Mouse (Mus musculus) intestine, postnatal 0 days (tissue): ENCODE measurements around the gene Cct3. TPM values are rescaled to one million over a fixed set of nuclear protein-coding genes. Genes with fewer than 3 reads are reported as not detected.
A peak's percentile ranks its signal among the peaks of the same experiment; 100 is the strongest.

Source experiments
- ATAC-seq: fragments of 200-750 bp; cut with Nextera tagmentation; 2 replicates; pipeline ENCODE4 v1.8.0; 2017; ENCODE audit warnings: mild to moderate bottlenecking, moderate TSS enrichment, moderate library complexity
- H3K27ac ChIP-seq: fragments of 300-500 bp; sonication (generic); 2 replicates; pipeline ENCODE4 v1.5.1; 2014; ENCODE audit warnings: mild to moderate bottlenecking, low read depth, low read length, moderate library complexity
- H3K27me3 ChIP-seq: fragments of 300-500 bp; sonication (generic); replicated peaks from 2 replicates; pipeline ENCODE4 v1.6.1; 2014; ENCODE audit warnings: low read length, mixed read lengths; ENCODE audit not compliant: control insufficient read depth, insufficient read depth
- H3K36me3 ChIP-seq: fragments of 300-500 bp; sonication (generic); 2 replicates; pipeline ENCODE4 v1.6.1; 2014; ENCODE audit warnings: mild to moderate bottlenecking, moderate library complexity; ENCODE audit not compliant: control insufficient read depth, insufficient read depth
- H3K4me1 ChIP-seq: fragments of 300-500 bp; sonication (generic); replicated peaks from 2 replicates; pipeline ENCODE4 v1.6.1; 2014; ENCODE audit warnings: antibody characterized with exemption, low read length, mixed read lengths; ENCODE audit not compliant: control insufficient read depth, insufficient read depth
- H3K4me2 ChIP-seq: fragments of 300-500 bp; sonication (generic); replicated peaks from 2 replicates; pipeline ENCODE4 v1.6.1; 2014; ENCODE audit warnings: low read depth, mild to moderate bottlenecking, moderate library complexity
- H3K4me3 ChIP-seq: fragments of 300-500 bp; sonication (generic); 2 replicates; pipeline ENCODE4 v1.5.1; 2014; ENCODE audit warnings: low read depth, low read length
- H3K9ac ChIP-seq: fragments of 300-500 bp; sonication (generic); 2 replicates; pipeline ENCODE4 v1.6.1; 2014; ENCODE audit warnings: mild to moderate bottlenecking, low read depth, low read length
- H3K9me3 ChIP-seq: fragments of 300-500 bp; sonication (generic); 2 replicates; pipeline ENCODE4 v1.6.1; 2016; ENCODE audit warnings: mixed run types; ENCODE audit not compliant: control insufficient read depth
- CTCF ChIP-seq: sonication (generic); IDR thresholded peaks from 2 replicates; pipeline ENCODE4 v1.5.1; 2016; ENCODE audit warnings: low read depth, mild to moderate bottlenecking, control low read depth, antibody characterized with exemption, moderate library complexity
- WGBS: fragments of 180-500 bp; shearing (Covaris S2); extraction: QIAGEN DNeasy Blood & Tissue Kit; methylation state at CpG from one replicate; pipeline ENCODE4 v1.1.7; 2014; 5-methylcytosine and 5-hydroxymethylcytosine counted together
- polyA plus RNA-seq: library from polyadenylated mRNA; unstranded; fragments of >200 nt; fragmentation: Nextera tagmentation; extraction: Ambion mirVana; gene quantifications from 2 replicates; pipeline ENCODE4 v1.2.1, GENCODE M21; 2015

Cct3 gene
- polyA plus RNA-seq, 1 experiment from 2014 or later: 175 TPM

DNA sequence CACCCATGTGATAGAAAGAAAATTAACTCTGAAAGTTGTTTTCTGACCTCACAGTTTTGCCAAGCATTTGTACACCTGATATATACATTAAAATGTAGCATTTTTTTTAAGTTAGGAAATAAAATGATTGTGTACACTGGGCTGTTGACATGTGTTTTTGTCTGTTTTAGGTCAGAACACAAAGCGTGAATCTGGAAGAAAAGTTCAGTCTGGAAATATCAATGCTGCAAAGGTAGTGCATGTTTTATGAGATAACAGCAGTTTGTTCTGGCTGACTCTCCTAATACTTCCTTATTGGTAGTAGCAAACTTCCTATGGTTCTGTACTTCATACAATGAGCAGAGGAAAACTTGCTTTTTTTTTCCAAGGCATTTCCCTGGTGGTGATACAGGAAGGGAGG lies 2.3 kb downstream of the Cct3 start:
- no peak for ATAC-seq
- no peaks in the 10 kb centered on the region for H3K27me3 ChIP-seq
- TF ChIP-seq CTCF: no peak
- peaks cover 48% of the 10 kb centered on the region for H3K36me3 ChIP-seq
- WGBS: 39% methylated on average over 1 of the region's 1 CpGs
- H3K9me3 ChIP-seq: no peaks in the 10 kb centered on the region
- H3K4me1 ChIP-seq: peaks cover 8% of the 10 kb centered on the region
- no peak overlapping the region for H3K4me2 ChIP-seq
- no peak overlapping the region for H3K27ac ChIP-seq
- no peak overlapping the region for H3K4me3 ChIP-seq
- H3K9ac ChIP-seq: no peak overlapping the region

DNA sequence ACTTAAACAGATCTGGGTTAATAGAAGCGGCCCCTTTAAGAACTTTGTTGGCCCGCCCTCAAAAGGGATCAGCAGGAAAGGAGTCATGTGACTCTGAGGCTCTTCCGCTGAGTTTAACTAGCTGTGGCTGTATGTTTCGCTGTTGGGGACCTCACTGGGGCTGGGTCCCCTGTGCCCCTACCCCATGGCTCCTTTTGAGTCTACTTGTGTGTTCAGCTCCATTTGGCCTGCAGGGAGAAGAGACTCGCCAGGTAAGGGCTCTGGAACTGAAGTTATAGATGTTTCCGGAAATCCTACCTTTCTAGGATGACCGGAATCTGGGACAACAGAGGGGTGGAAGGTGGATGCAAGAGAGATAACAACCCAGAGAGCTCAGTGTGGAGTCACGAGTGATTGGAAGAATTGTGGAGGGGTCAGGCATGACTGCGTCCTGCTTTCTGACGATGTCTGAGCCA lies 28.1 kb downstream of the Cct3 start, which contains the start of gene Glmp:
Glmp (plus strand) TSS at position 73 of the 455 bp plus-strand sequence.
- Histone ChIP-seq H3K27me3 (no peaks in the 10 kb centered on the region), H3K4me2 (peak within 1 kb of the TSS; percentile 85), H3K9ac (peak within 1 kb of the TSS; percentile 85), H3K36me3 (peaks cover 53% of the 10 kb centered on the region), H3K4me3 (peak within 1 kb of the TSS; percentile 71), H3K27ac (peak within 1 kb of the TSS; percentile 60; the same call in 1 of the 2 replicates), H3K9me3 (no peaks in the 10 kb centered on the region), H3K4me1 (no peaks in the 10 kb centered on the region)
- TF ChIP-seq CTCF: no peak
- 0% methylated on average over 10 of the region's 10 CpGs for WGBS
- ATAC-seq: peak; percentile 61

- no peak overlapping the region for H3K9ac ChIP-seq
- H3K9me3 ChIP-seq: no peaks in the 10 kb centered on the region
- no peak for TF ChIP-seq CTCF
- no peak overlapping the region for H3K4me3 ChIP-seq
- H3K27ac ChIP-seq: no peak overlapping the region
- H3K36me3 ChIP-seq: peaks cover 26% of the 10 kb centered on the region
- H3K4me2 ChIP-seq: no peak overlapping the region
- ATAC-seq: no peak
- no peaks in the 10 kb centered on the region for H3K27me3 ChIP-seq
- H3K4me1 ChIP-seq: no peaks in the 10 kb centered on the region
- 50% methylated on average over 5 of the region's 5 CpGs for WGBS
These were observed 32.0 kb downstream of the Cct3 start for GRCm38 (mm10) chr3:88328956-88329355.

DNA sequence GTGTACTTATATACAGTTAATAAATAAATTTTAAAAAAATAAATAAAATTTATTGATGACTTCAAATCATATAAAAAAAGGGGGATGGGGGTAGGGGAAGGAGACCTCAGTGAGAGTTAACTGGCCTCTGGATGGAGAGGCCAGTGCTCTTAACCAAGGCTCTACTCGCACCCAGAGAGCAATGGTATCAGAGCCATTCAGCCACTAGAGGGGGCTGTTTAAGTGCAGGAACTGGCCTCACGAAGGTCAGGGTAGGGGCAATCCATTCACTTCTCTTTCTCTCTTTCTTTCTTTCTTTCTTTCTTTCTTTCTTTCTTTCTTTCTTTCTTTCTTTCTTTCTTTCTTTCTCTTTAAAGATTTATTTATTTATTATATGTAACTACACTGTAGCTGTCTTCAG lies 34.4 kb downstream of the Cct3 start:
- H3K27ac ChIP-seq: no peak overlapping the region
- no peaks in the 10 kb centered on the region for H3K9me3 ChIP-seq
- no peak overlapping the region for H3K4me3 ChIP-seq
- ATAC-seq: no peak
- no peak overlapping the region for H3K4me2 ChIP-seq
- peaks cover 26% of the 10 kb centered on the region for H3K36me3 ChIP-seq
- no peaks in the 10 kb centered on the region for H3K4me1 ChIP-seq
- TF ChIP-seq CTCF: peak; percentile 75
- WGBS: 38% methylated on average over 2 of the region's 2 CpGs
- no peaks in the 10 kb centered on the region for H3K27me3 ChIP-seq
- no peak overlapping the region for H3K9ac ChIP-seq

DNA sequence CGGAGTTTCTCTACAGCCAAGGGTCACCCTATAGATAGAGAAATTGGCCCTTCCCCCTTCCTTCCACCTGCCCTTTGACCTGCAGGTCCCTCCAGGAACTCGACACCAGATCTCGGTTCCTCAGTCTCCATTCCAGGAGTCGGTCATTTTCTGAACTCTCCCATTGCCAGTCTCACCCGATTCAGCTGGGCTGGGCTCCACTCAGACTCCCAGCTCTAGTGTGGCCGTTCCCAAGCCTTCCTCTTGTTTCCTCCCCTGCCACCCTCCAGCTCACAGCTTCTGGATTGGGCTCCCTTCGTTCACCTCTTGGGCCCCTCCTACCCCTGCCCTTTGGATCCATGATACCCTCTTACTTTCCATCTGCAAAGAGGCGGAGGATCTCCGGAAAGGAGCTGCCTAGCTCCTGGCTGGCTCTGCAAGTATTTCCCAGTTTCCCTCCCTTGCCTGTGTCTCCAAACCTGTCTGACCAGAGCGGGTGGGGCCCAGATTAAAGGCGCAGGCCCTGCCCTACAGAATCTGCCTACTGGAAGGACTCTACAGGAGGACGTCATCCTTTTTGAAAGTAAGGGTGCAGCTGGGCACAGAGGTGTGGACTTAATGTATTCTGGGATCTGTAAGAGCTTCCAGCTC lies 37.2 kb downstream of the Cct3 start:
- peak overlapping the region; percentile 71 for H3K4me2 ChIP-seq
- H3K36me3 ChIP-seq: peaks cover 7% of the 10 kb centered on the region
- 24% methylated on average over 12 of the region's 12 CpGs for WGBS
- peak overlapping the region; percentile 84 for H3K27ac ChIP-seq
- peak; percentile 68 for ATAC-seq
- no peak for TF ChIP-seq CTCF
- H3K27me3 ChIP-seq: no peaks in the 10 kb centered on the region
- no peaks in the 10 kb centered on the region for H3K4me1 ChIP-seq
- peak overlapping the region; percentile 24; the same call in 1 of the 2 replicates for H3K9ac ChIP-seq
- peak overlapping the region; percentile 86 for H3K4me3 ChIP-seq
- H3K9me3 ChIP-seq: no peaks in the 10 kb centered on the region

- 26% methylated on average over 3 of the region's 3 CpGs for WGBS
These were observed 38.1 kb downstream of the Cct3 start for GRCm38 (mm10) chr3:88334902-88335435.

More at GRCm38 (mm10) chr3:88334902-88335435, 38.1 kb downstream of the Cct3 start:
- H3K4me1 ChIP-seq: no peaks in the 10 kb centered on the region
- H3K4me3 ChIP-seq: peak overlapping the region; percentile 86
- TF ChIP-seq CTCF: no peak
- no peaks in the 10 kb centered on the region for H3K9me3 ChIP-seq
- ATAC-seq: no peak
- H3K4me2 ChIP-seq: peak overlapping the region; percentile 71
- H3K27me3 ChIP-seq: no peaks in the 10 kb centered on the region
- peak overlapping the region; percentile 84 for H3K9ac ChIP-seq
- H3K27ac ChIP-seq: peak overlapping the region; percentile 88
- no peaks in the 10 kb centered on the region; the same call in 1 of the 2 replicates for H3K36me3 ChIP-seq
